Mouse (Mus musculus) forebrain, postnatal 0 days (tissue): ENCODE results near the gene Fastk. TPM values are rescaled to one million over a fixed set of nuclear protein-coding genes. Genes with fewer than 3 reads are reported as not detected.

Experiments
- ATAC-seq: fragments of 200-750 bp; cut with Nextera tagmentation; 2 replicates; pipeline ENCODE4 v1.8.0; 2017; ENCODE audit warnings: mild to moderate bottlenecking, moderate library complexity
- DNase-seq: peaks from one replicate; pipeline ENCODE4 v3.0.0-alpha.2; 2015
- H3K27ac ChIP-seq: fragments of 300-500 bp; sonication (generic); 2 replicates; pipeline ENCODE4 v1.5.1; 2014; ENCODE audit warnings: low read depth, mild to moderate bottlenecking, antibody characterized with exemption, low read length, moderate library complexity, mixed read lengths
- H3K27me3 ChIP-seq: fragments of 300-500 bp; sonication (generic); 2 replicates; pipeline ENCODE4 v1.6.1; 2014; ENCODE audit warnings: mild to moderate bottlenecking, low read length, mixed read lengths; ENCODE audit not compliant: insufficient read depth
- H3K36me3 ChIP-seq: fragments of 300-500 bp; sonication (generic); 2 replicates; pipeline ENCODE4 v1.6.1; 2014; ENCODE audit warnings: mild to moderate bottlenecking, moderate library complexity; ENCODE audit not compliant: insufficient read depth
- H3K4me1 ChIP-seq: fragments of 300-500 bp; sonication (generic); 2 replicates; pipeline ENCODE4 v1.6.1; 2014; ENCODE audit warnings: antibody characterized with exemption; ENCODE audit not compliant: insufficient read depth
- H3K4me2 ChIP-seq: fragments of 300-500 bp; sonication (generic); 2 replicates; pipeline ENCODE4 v1.6.1; 2014; ENCODE audit warnings: low read depth, mild to moderate bottlenecking, moderate library complexity
- H3K4me3 ChIP-seq: fragments of 300-500 bp; sonication (generic); 2 replicates; pipeline ENCODE4 v1.5.1; 2014; ENCODE audit warnings: low read depth, low read length, mixed read lengths
- H3K9ac ChIP-seq: fragments of 300-500 bp; sonication (generic); 2 replicates; pipeline ENCODE4 v1.6.1; 2014; ENCODE audit warnings: mild to moderate bottlenecking
- H3K9me3 ChIP-seq: fragments of 300-500 bp; sonication (generic); 2 replicates; pipeline ENCODE4 v1.6.1; 2016; ENCODE audit warnings: low read length
- CTCF ChIP-seq: sonication (generic); IDR thresholded peaks from 2 replicates; pipeline ENCODE4 v1.5.1; 2016; ENCODE audit warnings: antibody characterized with exemption, control low read depth, low read depth
- whole genome bisulfite sequencing: fragments of 180-500 bp; shearing (Covaris S2); extraction: QIAGEN DNeasy Blood & Tissue Kit; methylation state at CpG from one replicate; pipeline ENCODE4 v1.1.7; 2014; 5-methylcytosine and 5-hydroxymethylcytosine counted together
- polyA plus RNA-seq: library from polyadenylated mRNA; unstranded; fragments of >200 nt; fragmentation: Nextera tagmentation; extraction: Ambion mirVana; gene quantifications from 2 replicates; pipeline ENCODE4 v1.2.1, GENCODE M21; 2015
- total RNA-seq: library from RNA; depleted of rRNA; stranded (reverse); fragments of >200 nt; gene quantifications from 2 replicates; pipeline ENCODE4 v1.2.3, GENCODE M21; 2014

Gene Fastk
- total and polyA plus RNA-seq, 2 experiments from 2014 or later = 88.7 to 132 TPM

GRCm38 (mm10) chr5:24424004-24424781 lies 20.9 kb downstream of the Fastk start:
- Histone ChIP-seq H3K4me2 (peak overlapping the region; percentile 90), H3K36me3 (peaks cover 25% of the 10 kb centered on the region), H3K27me3 (peaks cover 5% of the 10 kb centered on the region; the same call in 1 of the 2 replicates), H3K4me3 (peak overlapping the region; percentile 63), H3K27ac (peak overlapping the region; percentile 86), H3K9me3 (no peaks in the 10 kb centered on the region), H3K9ac (peak overlapping the region; percentile 63), H3K4me1 (peaks cover 14% of the 10 kb centered on the region; the same call in 1 of the 2 replicates)
- WGBS = 9% methylated on average over 21 of the region's 21 CpGs
- no peak for TF ChIP-seq CTCF
- DNase-seq = peak; percentile 21
- ATAC-seq = no peak

GRCm38 (mm10) chr5:24423129-24424003 lies 21.7 kb downstream of the Fastk start, which contains the start of the genes Cdk5 and Slc4a2:
Gene Cdk5 (minus strand): TSS chr5:24423530.
Gene Slc4a2 (plus strand): TSS chr5:24423837.
- H3K27ac ChIP-seq = peak within 1 kb of the TSS; percentile 86
- H3K9ac ChIP-seq = peak within 1 kb of the TSS; percentile 76
- no peaks in the 10 kb centered on the region for H3K9me3 ChIP-seq
- H3K4me1 ChIP-seq = peaks cover 14% of the 10 kb centered on the region; the same call in 1 of the 2 replicates
- 1% methylated on average over 46 of the region's 46 CpGs for WGBS
- H3K27me3 ChIP-seq = peaks cover 5% of the 10 kb centered on the region; the same call in 1 of the 2 replicates
- ATAC-seq (peak; percentile 98), DNase-seq (peak; percentile 100)
- H3K4me3 ChIP-seq = peak within 1 kb of the TSS; percentile 63
- H3K4me2 ChIP-seq = peak within 1 kb of the TSS; percentile 90
- peaks cover 33% of the 10 kb centered on the region for H3K36me3 ChIP-seq
- no peak; the same call in 1 of the 2 replicates for TF ChIP-seq CTCF

- Histone ChIP-seq H3K4me2 (no peak overlapping the region), H3K27ac (no peak overlapping the region), H3K4me1 (peaks cover 14% of the 10 kb centered on the region; the same call in 1 of the 2 replicates), H3K36me3 (peaks cover 38% of the 10 kb centered on the region), H3K4me3 (no peak overlapping the region), H3K9ac (no peak overlapping the region), H3K9me3 (no peaks in the 10 kb centered on the region), H3K27me3 (no peaks in the 10 kb centered on the region)
- DNase-seq = no peak
- no peak for TF ChIP-seq CTCF
- ATAC-seq = no peak
- WGBS = 87% methylated on average over 9 of the region's 9 CpGs
Measured at GRCm38 (mm10) chr5:24420381-24420780, 24.7 kb downstream of the Fastk start.

GRCm38 (mm10) chr5:24417587-24417986 lies 27.5 kb downstream of the Fastk start:
- 91% methylated on average over 10 of the region's 10 CpGs for WGBS
- Histone ChIP-seq H3K4me2 (no peak overlapping the region), H3K4me1 (peaks cover 3% of the 10 kb centered on the region; the same call in 1 of the 2 replicates), H3K27me3 (no peaks in the 10 kb centered on the region), H3K27ac (no peak overlapping the region), H3K36me3 (peaks cover 38% of the 10 kb centered on the region), H3K9ac (no peak overlapping the region), H3K9me3 (no peaks in the 10 kb centered on the region), H3K4me3 (no peak overlapping the region)
- DNase-seq = no peak
- TF ChIP-seq CTCF = no peak
- ATAC-seq = no peak

- TF ChIP-seq CTCF = peak; percentile 67
- H3K4me1 ChIP-seq = no peaks in the 10 kb centered on the region; the same call in 1 of the 2 replicates
- peak overlapping the region; percentile 6; the same call in 1 of the 2 replicates for H3K4me2 ChIP-seq
- no peak overlapping the region for H3K27ac ChIP-seq
- H3K9ac ChIP-seq = peak overlapping the region; percentile 35
- peaks cover 34% of the 10 kb centered on the region for H3K36me3 ChIP-seq
- no peaks in the 10 kb centered on the region for H3K9me3 ChIP-seq
- H3K4me3 ChIP-seq = no peak overlapping the region
- no peaks in the 10 kb centered on the region for H3K27me3 ChIP-seq
- DNase-seq (peak; percentile 74), ATAC-seq (peak; percentile 84)
- 2% methylated on average over 21 of the region's 21 CpGs for whole genome bisulfite sequencing
Measured at GRCm38 (mm10) chr5:24416222-24416736, 28.8 kb downstream of the Fastk start.

GRCm38 (mm10) chr5:24413938-24414337 lies 31.1 kb downstream of the Fastk start:
- DNase-seq = no peak
- WGBS = 86% methylated on average over 13 of the region's 13 CpGs
- no peak overlapping the region for H3K4me2 ChIP-seq
- no peak overlapping the region for H3K9ac ChIP-seq
- no peaks in the 10 kb centered on the region for H3K27me3 ChIP-seq
- no peak for TF ChIP-seq CTCF
- no peak overlapping the region for H3K27ac ChIP-seq
- H3K4me3 ChIP-seq = no peak overlapping the region
- no peaks in the 10 kb centered on the region for H3K9me3 ChIP-seq
- no peak for ATAC-seq
- H3K36me3 ChIP-seq = peaks cover 16% of the 10 kb centered on the region
- no peaks in the 10 kb centered on the region; the same call in 1 of the 2 replicates for H3K4me1 ChIP-seq
